Mouse (Mus musculus): ENCODE results near the gene Nol9. TPM values are rescaled to one million over a fixed set of nuclear protein-coding genes. Genes with fewer than 3 reads are reported as not detected.

The Nol9 gene
- total and polyA plus RNA-seq, 3 experiments = 80.3 to 114 (median 80.9) TPM

DNA sequence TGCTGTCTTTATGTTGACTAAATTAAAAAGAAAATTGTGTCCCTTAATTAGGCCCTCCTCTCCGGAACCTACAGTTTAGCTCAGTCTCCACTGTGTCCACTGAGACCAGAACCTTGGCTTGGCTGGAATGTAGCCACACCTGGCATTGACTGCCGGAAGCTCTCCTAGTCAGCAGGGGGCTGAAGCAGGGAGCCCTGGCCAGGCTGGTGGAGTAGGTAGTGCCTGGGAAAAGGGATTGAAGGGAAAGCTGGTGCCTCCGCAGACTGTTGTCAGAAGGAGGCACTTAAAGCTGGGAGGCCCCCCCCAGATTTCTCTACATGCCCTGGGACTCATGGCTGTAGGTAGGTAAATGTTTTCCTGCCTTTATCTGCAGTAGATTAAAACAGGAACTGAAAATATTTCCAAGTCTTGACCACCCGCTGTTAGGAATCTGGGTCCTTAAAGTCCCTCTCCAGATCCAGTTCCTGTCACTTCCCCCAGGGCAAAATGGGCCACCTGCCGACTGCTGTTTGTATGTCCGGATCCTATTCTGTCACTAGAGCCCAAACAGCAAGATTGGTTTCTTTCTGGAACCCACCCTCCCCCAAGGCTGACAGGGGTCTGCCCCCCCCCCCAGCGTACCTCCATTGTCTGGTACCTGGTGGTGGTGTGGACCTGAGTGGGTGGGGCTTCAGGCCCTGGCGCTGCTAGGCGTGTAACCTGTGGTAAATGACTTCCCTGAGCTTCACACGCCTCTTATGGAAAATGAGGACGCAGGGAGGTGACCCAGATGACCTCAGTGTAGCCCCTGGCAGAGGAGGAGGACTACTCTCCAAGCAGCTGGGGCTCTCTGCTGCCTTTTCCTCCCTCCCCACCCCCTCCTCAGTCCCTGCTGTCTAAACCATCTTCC, 59.0 kb downstream of the Nol9 start:
- DNase-seq (ENCODE audit: low read depth, low spot score) = no peak
- Histone ChIP-seq H3K36me3 (ENCODE audit: control insufficient read depth in 1 of 2, insufficient read depth in 2 of 2, low read length in 2 of 2) (peaks cover under 1 to 19% of the 10 kb centered on the region in 2 experiments; a peak in 3 of 4 replicates), H3K79me2 (ENCODE audit: control insufficient read depth, insufficient read depth, low read length, poor library complexity) (no peaks in the 10 kb centered on the region), H3K27me3 (ENCODE audit: control insufficient read depth in 1 of 2, insufficient read depth in 2 of 2, low read length in 2 of 2) (no peaks in the 10 kb centered on the region), H3K9me3 (replicated peaks; ENCODE audit: insufficient read depth, low read length) (no peaks in the 10 kb centered on the region), H3K4me1 (ENCODE audit: control insufficient read depth in 1 of 2, insufficient read depth in 2 of 2, low read length in 2 of 2) (peaks cover 16 to 31% of the 10 kb centered on the region in 2 experiments), H3K4me3 (ENCODE audit: control insufficient read depth in 1 of 2, insufficient read depth in 1 of 2, low read depth in 2 of 2, low read length in 2 of 2) (no peak overlapping the region), H3K9ac (ENCODE audit: control insufficient read depth, low read depth, low read length, poor library complexity, severe bottlenecking) (no peak overlapping the region), H3K27ac (ENCODE audit: control insufficient read depth, low read depth, low read length) (no peak overlapping the region)
- no peak for TF ChIP-seq USF1 (IDR thresholded peaks at IDR 0.05; ENCODE audit: low read depth, low read length)
- TF ChIP-seq SIN3A (IDR thresholded peaks at IDR 0.05; ENCODE audit: low read length) = no peak
- TF ChIP-seq GABPA (IDR thresholded peaks at IDR 0.05; ENCODE audit: low read depth, low read length) = no peak
- no peak for TF ChIP-seq CHD2 (IDR thresholded peaks at IDR 0.05; ENCODE audit: low read length)

DNA sequence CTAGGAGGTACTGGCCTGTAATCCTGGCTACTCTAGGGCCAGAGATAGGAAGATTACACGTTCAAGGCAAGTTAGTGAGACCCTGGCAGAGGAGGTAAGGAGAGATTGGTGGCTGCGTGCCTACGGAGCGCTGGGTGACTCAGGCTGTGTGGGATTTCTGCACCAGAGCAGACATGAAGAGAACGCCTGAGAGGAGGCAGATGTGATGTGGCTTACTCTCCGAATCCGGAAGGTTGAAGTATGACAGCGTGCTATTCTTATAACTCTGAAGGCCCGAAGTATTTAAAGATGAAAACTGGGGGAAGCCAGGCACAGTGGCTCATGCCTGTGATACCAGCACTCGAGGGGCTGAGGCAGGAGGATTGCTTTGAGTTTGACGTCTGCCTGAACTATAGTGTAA, 61.4 kb downstream of the Nol9 start:
- H3K27me3 ChIP-seq (ENCODE audit: control insufficient read depth in 1 of 2, insufficient read depth in 2 of 2, low read length in 2 of 2) = no peaks in the 10 kb centered on the region
- DNase-seq (ENCODE audit: low read depth, low spot score) = no peak
- no peaks in the 10 kb centered on the region for H3K9me3 ChIP-seq (replicated peaks; ENCODE audit: insufficient read depth, low read length)
- H3K79me2 ChIP-seq (ENCODE audit: control insufficient read depth, insufficient read depth, low read length, poor library complexity) = no peaks in the 10 kb centered on the region
- no peak overlapping the region for H3K9ac ChIP-seq (ENCODE audit: control insufficient read depth, low read depth, low read length, poor library complexity, severe bottlenecking)
- peaks cover 1 to 8% of the 10 kb centered on the region in 2 experiments; a peak in 3 of 4 replicates for H3K36me3 ChIP-seq (ENCODE audit: control insufficient read depth in 1 of 2, insufficient read depth in 2 of 2, low read length in 2 of 2)
- no peak overlapping the region for H3K27ac ChIP-seq (ENCODE audit: control insufficient read depth, low read depth, low read length)
- no peak for TF ChIP-seq MYC (IDR thresholded peaks at IDR 0.05; ENCODE audit: low read depth, low read length)
- H3K4me3 ChIP-seq (ENCODE audit: control insufficient read depth in 1 of 2, insufficient read depth in 1 of 2, low read depth in 2 of 2, low read length in 2 of 2) = no peak overlapping the region
- H3K4me1 ChIP-seq (ENCODE audit: control insufficient read depth in 1 of 2, insufficient read depth in 2 of 2, low read length in 2 of 2) = peaks cover 5 to 16% of the 10 kb centered on the region in 2 experiments

DNA sequence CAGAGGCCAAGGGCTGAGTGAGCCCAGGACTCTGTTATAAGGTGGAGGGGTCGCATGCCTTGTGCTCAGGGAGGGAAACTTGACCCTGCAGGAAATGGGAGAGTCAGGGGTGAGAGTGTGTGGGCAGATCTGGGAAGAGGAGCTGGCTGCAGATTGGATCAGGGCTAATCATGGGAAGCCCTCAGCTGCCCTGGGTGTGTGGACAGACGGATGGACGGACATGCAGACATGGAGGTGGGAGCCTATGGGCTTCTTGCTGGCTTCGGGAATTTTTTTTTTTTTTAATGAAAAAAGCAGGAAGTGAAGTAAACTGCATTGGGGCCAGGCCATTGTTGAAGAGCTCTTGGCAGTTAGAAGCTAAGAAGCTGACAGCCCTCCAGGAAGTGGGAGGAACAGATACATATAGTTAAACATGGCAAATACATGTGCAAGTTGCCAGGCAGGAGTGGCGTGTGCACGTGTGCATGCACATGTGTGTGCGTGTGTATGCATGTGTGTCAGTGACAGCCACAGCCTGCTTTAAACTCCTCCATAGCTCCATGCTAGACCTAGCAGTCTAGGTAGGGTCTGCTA, 62.0 kb downstream of the Nol9 start:
- Histone ChIP-seq H3K36me3 (ENCODE audit: control insufficient read depth in 1 of 2, insufficient read depth in 2 of 2, low read length in 2 of 2) (peaks cover 1 to 4% of the 10 kb centered on the region in 2 experiments; a peak in 3 of 4 replicates), H3K79me2 (ENCODE audit: control insufficient read depth, insufficient read depth, low read length, poor library complexity) (no peaks in the 10 kb centered on the region), H3K27me3 (ENCODE audit: control insufficient read depth in 1 of 2, insufficient read depth in 2 of 2, low read length in 2 of 2) (no peaks in the 10 kb centered on the region), H3K4me3 (ENCODE audit: control insufficient read depth in 1 of 2, insufficient read depth in 1 of 2, low read depth in 2 of 2, low read length in 2 of 2) (no peak overlapping the region), H3K9me3 (replicated peaks; ENCODE audit: insufficient read depth, low read length) (no peaks in the 10 kb centered on the region), H3K27ac (ENCODE audit: control insufficient read depth, low read depth, low read length) (no peak overlapping the region), H3K4me1 (ENCODE audit: control insufficient read depth in 1 of 2, insufficient read depth in 2 of 2, low read length in 2 of 2) (peaks cover 3 to 12% of the 10 kb centered on the region in 2 experiments; a peak in 3 of 4 replicates), H3K9ac (ENCODE audit: control insufficient read depth, low read depth, low read length, poor library complexity, severe bottlenecking) (no peak overlapping the region)
- peak; percentile 31 for DNase-seq (ENCODE audit: low read depth, low spot score)
- TF ChIP-seq ZNF384 (IDR thresholded peaks at IDR 0.05; ENCODE audit: low read depth, low read length) (peak; percentile 77), USF1 (IDR thresholded peaks at IDR 0.05; ENCODE audit: low read depth, low read length) (no peak), POLR2AphosphoS2 (IDR thresholded peaks at IDR 0.05; ENCODE audit: low read length) (no peak), GATA1 (IDR thresholded peaks at IDR 0.05; ENCODE audit: low read depth, low read length) (no peak), GABPA (IDR thresholded peaks at IDR 0.05; ENCODE audit: low read depth, low read length) (no peak), ELF1 (IDR thresholded peaks at IDR 0.05; ENCODE audit: low read depth, low read length) (peak; percentile 38; the same call in 1 of the 2 replicates), HCFC1 (IDR thresholded peaks at IDR 0.05; ENCODE audit: low read depth, low read length) (no peak), UBTF (IDR thresholded peaks at IDR 0.05; ENCODE audit: borderline replicate concordance, insufficient read depth, low read depth, low read length) (no peak), POLR2A (IDR thresholded peaks at IDR 0.05; ENCODE audit: control insufficient read depth in 1 of 2, insufficient read depth in 1 of 2, low read depth in 1 of 2, low read length in 2 of 2, poor library complexity in 1 of 2) (no peak)

Measured in MEL (cell line).